Mouse (Mus musculus) lung, postnatal 0 days (tissue): ENCODE measurements at regions not wholly inside any gene's neighbourhood (a gene's known extent, or its start where the extent isn't known, plus 50 kb on each side); places are given as distances from the start of the nearest gene placed in this dataset.

Experiments
- CTCF ChIP-seq: IDR thresholded peaks from 2 replicates; pipeline ENCODE4 v1.5.1; 2016; ENCODE audit warnings: antibody characterized with exemption, mild to moderate bottlenecking
- EP300 ChIP-seq: IDR thresholded peaks from 2 replicates; pipeline ENCODE4 v1.6.1; 2016; ENCODE audit warnings: antibody characterized with exemption, mild to moderate bottlenecking, control low read depth

DNA sequence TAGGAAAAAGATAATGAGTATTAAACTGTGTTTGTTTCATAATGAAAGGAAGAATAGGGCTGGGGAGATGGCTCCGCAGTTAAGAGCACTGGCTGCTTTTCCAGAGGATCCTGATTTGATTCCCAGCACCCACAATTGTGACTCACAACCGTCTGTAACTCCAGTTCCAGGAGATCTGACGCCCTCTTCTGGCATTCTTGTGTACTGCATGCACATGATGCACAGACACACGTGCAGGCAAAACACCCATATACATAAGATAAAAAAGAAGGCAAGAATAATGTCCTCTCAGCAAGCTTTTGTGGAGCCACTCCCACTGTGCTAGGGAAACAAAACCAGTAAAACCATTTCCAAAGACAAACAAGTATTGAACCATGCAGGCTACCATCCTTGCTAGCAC, 261.0 kb upstream of the Jmjd1c start:
- TF ChIP-seq EP300 (no peak), CTCF (no peak)
